Mouse (Mus musculus): Measurements from ENCODE around the gene Vapa. TPM values are rescaled to one million over a fixed set of nuclear protein-coding genes. Genes with fewer than 3 reads are reported as not detected.
"Not testable (repeated sequence)": the region's sequence is repeated elsewhere in the genome, so short reads cannot be mapped to it uniquely, and the experiment has no call there.

Vapa gene
- polyA plus RNA-seq, 1 experiment: 58.3 TPM

DNA sequence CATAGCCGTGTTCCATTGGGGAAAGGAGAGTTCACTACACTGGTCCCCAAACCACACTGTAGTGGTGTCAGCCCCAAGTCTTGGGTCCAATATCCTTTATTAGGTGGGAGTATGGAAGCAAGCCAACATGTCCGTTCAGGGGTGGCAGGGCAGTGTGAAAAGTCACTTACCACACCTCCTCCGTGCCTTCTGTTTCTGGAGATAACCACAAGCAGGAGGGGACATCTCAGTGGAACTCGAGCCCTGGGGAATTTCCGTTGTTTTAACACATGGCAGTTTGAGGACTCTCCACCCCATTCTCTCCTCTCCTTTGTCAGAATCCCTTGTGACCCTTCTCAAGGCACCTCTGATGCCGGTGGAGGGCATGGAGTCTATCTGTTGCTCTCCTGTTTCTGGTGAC lies 56.1 kb downstream of the Vapa start:
- Histone ChIP-seq H3K36me3 (ENCODE audit: control insufficient read depth, insufficient read depth) (no peaks in the 10 kb centered on the region), H3ac (ENCODE audit: control insufficient read depth, insufficient read length, low read depth) (no peak overlapping the region), H3K4me3 (ENCODE audit: insufficient read depth, poor library complexity, severe bottlenecking) (no peak overlapping the region), H3K79me3 (ENCODE audit: low read depth) (no peaks in the 10 kb centered on the region), H3K27me3 (ENCODE audit: control insufficient read depth, insufficient read depth, insufficient read length) (no peaks in the 10 kb centered on the region), H3K79me2 (ENCODE audit: control insufficient read depth, insufficient read depth) (no peaks in the 10 kb centered on the region)
- no peak for TF ChIP-seq MYOG (IDR thresholded peaks at IDR 0.05; ENCODE audit: control insufficient read depth, extremely low read depth, insufficient read length)
- TF ChIP-seq USF1 (IDR thresholded peaks at IDR 0.05; ENCODE audit: low read depth): no peak
- TF ChIP-seq FOSL1 (IDR thresholded peaks at IDR 0.05; ENCODE audit: insufficient read depth, low read length, poor library complexity, severe bottlenecking): no peak
- TF ChIP-seq MYOD1 (IDR thresholded peaks at IDR 0.05; ENCODE audit: control insufficient read depth, insufficient read length, low read depth): no peak
- TF ChIP-seq CEBPB (IDR thresholded peaks at IDR 0.05; ENCODE audit: low read depth): no peak
- TF ChIP-seq CTCF (IDR thresholded peaks at IDR 0.05; ENCODE audit: control insufficient read depth, insufficient read depth, insufficient read length): no peak
- TF ChIP-seq MAX (IDR thresholded peaks at IDR 0.05): no peak

DNA sequence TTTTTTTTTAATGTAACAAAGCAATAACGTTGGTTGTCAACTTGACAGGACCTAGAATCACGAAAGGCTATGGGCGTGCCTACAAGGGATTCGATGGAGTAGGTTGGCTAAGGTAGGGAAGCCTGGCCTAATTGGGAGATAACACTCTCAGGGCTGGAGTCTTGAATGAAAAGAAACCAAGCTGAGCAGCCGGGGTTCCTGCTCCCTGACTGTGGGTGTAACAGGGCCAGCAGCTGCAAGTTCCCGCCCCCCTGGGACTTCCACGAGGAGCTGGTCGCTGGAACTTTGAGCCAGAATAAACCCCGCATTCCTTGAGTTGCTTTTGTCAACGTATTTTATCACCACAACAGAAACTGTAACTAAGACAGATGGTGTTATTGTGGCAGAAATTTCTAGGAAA lies 56.6 kb downstream of the Vapa start:
- TF ChIP-seq MAX (IDR thresholded peaks at IDR 0.05) (no peak), MYOD1 (IDR thresholded peaks at IDR 0.05; ENCODE audit: control insufficient read depth, insufficient read length, low read depth) (peak; percentile 38)
- Histone ChIP-seq H3K79me2 (ENCODE audit: control insufficient read depth, insufficient read depth) (no peaks in the 10 kb centered on the region), H3K79me3 (ENCODE audit: low read depth) (no peaks in the 10 kb centered on the region), H3K4me3 (ENCODE audit: insufficient read depth, poor library complexity, severe bottlenecking) (no peak overlapping the region), H3ac (ENCODE audit: control insufficient read depth, insufficient read length, low read depth) (no peak overlapping the region), H3K27me3 (ENCODE audit: control insufficient read depth, insufficient read depth, insufficient read length) (no peaks in the 10 kb centered on the region), H3K36me3 (ENCODE audit: control insufficient read depth, insufficient read depth) (no peaks in the 10 kb centered on the region)

DNA sequence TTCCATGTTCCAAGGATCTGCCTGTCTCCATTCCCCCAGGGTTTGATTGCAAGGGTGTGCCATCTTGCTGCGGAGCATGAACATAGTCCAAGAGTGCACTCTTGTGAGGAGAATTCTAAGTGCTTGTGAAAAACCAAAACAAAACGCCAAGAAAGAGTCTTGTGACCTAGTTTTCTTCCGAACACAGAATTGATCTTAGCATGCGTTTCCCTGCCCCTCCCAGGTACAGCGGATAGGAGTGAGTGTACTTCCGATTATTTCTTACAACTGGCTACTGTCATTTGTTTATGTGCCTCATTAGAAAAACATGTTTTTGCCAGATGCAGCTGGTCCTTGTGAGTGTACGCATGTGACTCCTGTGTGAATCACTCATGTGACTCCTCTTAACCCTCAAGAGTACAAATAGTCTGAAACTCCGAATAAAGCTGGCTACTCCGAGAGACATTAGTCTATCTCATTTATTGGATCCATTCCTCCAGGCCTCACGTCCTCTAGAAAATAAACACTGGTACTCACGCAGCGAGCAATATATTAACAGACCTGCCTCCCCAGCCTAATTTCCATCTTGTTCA lies 60.8 kb downstream of the Vapa start:
- H3K4me3 ChIP-seq (ENCODE audit: insufficient read depth, poor library complexity, severe bottlenecking): no peak overlapping the region

DNA sequence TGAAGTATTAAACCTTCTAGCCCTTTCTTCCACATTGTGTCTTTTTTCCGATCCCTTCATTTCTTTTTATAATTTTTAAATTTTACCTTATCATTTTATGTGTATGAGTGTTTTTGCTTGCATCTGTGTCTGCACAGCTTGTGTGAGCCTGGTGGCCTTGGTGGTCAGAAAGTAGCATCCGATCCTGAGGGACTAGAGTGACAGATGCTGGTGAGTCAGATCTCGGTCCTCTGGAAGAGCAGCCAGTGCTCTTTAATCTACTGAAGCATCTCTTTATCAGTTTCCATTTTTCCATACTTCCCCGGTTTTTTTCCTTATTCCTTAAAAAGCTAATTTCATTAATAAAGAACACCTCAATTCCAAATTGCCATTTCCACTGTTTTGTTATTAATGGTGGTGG lies 63.0 kb downstream of the Vapa start:
- no peaks in the 10 kb centered on the region for H3K36me3 ChIP-seq (ENCODE audit: control insufficient read depth, insufficient read depth)
- TF ChIP-seq CTCF (IDR thresholded peaks at IDR 0.05; ENCODE audit: control insufficient read depth, insufficient read depth, insufficient read length): no peak
- no peak for TF ChIP-seq MYOD1 (IDR thresholded peaks at IDR 0.05; ENCODE audit: control insufficient read depth, insufficient read length, low read depth)
- TF ChIP-seq USF1 (IDR thresholded peaks at IDR 0.05; ENCODE audit: low read depth): no peak
- TF ChIP-seq FOSL1 (IDR thresholded peaks at IDR 0.05; ENCODE audit: insufficient read depth, low read length, poor library complexity, severe bottlenecking): no peak
- TF ChIP-seq CEBPB (IDR thresholded peaks at IDR 0.05; ENCODE audit: low read depth): no peak
- TF ChIP-seq MAX (IDR thresholded peaks at IDR 0.05): no peak
- TF ChIP-seq MYOG (IDR thresholded peaks at IDR 0.05; ENCODE audit: control insufficient read depth, extremely low read depth, insufficient read length): no peak
- H3K79me3 ChIP-seq (ENCODE audit: low read depth): no peaks in the 10 kb centered on the region
- no peaks in the 10 kb centered on the region for H3K27me3 ChIP-seq (ENCODE audit: control insufficient read depth, insufficient read depth, insufficient read length)
- no peak overlapping the region for H3ac ChIP-seq (ENCODE audit: control insufficient read depth, insufficient read length, low read depth)
- no peak overlapping the region for H3K4me3 ChIP-seq (ENCODE audit: insufficient read depth, poor library complexity, severe bottlenecking)
- no peaks in the 10 kb centered on the region for H3K79me2 ChIP-seq (ENCODE audit: control insufficient read depth, insufficient read depth)

More for the DNA sequence above, 60.8 kb downstream of the Vapa start:
- Histone ChIP-seq H3K79me2 (ENCODE audit: control insufficient read depth, insufficient read depth) (no peaks in the 10 kb centered on the region), H3ac (ENCODE audit: control insufficient read depth, insufficient read length, low read depth) (no peak overlapping the region), H3K36me3 (ENCODE audit: control insufficient read depth, insufficient read depth) (no peaks in the 10 kb centered on the region), H3K27me3 (ENCODE audit: control insufficient read depth, insufficient read depth, insufficient read length) (no peaks in the 10 kb centered on the region), H3K79me3 (ENCODE audit: low read depth) (no peaks in the 10 kb centered on the region)
- peak; percentile 52 for TF ChIP-seq USF1 (IDR thresholded peaks at IDR 0.05; ENCODE audit: low read depth)
- TF ChIP-seq CEBPB (IDR thresholded peaks at IDR 0.05; ENCODE audit: low read depth): no peak

DNA sequence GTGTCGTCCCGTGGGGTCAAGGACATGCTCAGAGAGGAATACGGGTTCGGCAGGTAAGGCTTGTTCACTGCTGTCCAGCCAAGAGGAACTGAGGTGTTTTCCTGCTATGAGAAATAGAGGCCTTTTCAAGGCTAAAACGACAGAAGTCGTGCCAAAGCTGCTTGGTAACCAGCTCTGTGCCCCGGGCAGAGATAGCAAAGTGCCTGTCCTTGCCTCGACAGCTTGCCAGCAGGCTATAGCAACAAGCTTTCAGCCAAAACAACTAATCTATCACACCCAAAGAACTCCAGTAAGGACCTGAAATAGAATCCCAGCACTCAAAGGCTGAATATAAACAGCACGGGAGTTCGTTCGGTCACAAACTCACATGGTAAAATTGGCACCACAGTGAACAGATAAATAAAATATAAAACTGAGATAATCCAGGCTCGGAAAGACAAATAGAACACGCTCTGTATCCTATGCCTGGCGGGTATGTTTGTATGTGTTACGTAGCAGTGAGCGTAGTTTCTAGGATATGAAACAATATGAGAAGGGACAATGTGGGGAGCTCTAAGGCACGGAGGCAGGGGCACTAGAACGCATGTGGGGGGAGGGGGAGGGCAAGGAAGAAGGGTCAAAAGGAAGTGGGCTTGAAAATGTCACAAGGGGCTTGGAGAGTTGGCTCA lies 64.5 kb downstream of the Vapa start:
- H3K36me3 ChIP-seq (ENCODE audit: control insufficient read depth, insufficient read depth): no peaks in the 10 kb centered on the region
- no peaks in the 10 kb centered on the region for H3K79me2 ChIP-seq (ENCODE audit: control insufficient read depth, insufficient read depth)
- H3ac ChIP-seq (ENCODE audit: control insufficient read depth, insufficient read length, low read depth): no peak overlapping the region
- H3K27me3 ChIP-seq (ENCODE audit: control insufficient read depth, insufficient read depth, insufficient read length): no peaks in the 10 kb centered on the region
- TF ChIP-seq MYOD1 (IDR thresholded peaks at IDR 0.05; ENCODE audit: control insufficient read depth, insufficient read length, low read depth) (no peak), CEBPB (IDR thresholded peaks at IDR 0.05; ENCODE audit: low read depth) (no peak), MYOG (IDR thresholded peaks at IDR 0.05; ENCODE audit: control insufficient read depth, extremely low read depth, insufficient read length) (no peak), MAX (IDR thresholded peaks at IDR 0.05) (no peak), CTCF (IDR thresholded peaks at IDR 0.05; ENCODE audit: control insufficient read depth, insufficient read depth, insufficient read length) (no peak)
- no peaks in the 10 kb centered on the region for H3K79me3 ChIP-seq (ENCODE audit: low read depth)
- no peak overlapping the region for H3K4me3 ChIP-seq (ENCODE audit: insufficient read depth, poor library complexity, severe bottlenecking)

DNA sequence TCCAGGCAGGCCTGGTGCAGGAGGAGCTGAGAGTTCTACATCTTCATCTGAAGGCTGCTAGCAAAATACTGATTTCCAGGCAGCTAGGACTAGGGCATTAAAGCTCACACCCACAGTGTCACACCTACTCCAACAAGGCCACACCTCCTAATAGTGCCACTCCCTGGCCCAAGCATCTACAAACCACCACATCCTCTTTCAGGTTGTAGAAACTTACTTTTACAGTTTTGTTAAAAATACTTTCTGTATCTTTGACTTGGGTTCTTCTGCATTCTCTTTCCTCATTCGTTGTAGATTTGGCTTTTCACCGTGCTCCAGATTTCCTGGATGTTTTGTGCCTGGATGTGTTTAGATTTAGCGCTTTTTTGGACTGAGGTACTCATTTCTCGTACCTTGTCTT lies 67.1 kb downstream of the Vapa start:
- not testable (repeated sequence) for H3K36me3 ChIP-seq (ENCODE audit: control insufficient read depth, insufficient read depth); H3K79me2 ChIP-seq (ENCODE audit: control insufficient read depth, insufficient read depth); H3K27me3 ChIP-seq (ENCODE audit: control insufficient read depth, insufficient read depth, insufficient read length); H3K79me3 ChIP-seq (ENCODE audit: low read depth); H3K4me3 ChIP-seq (ENCODE audit: insufficient read depth, poor library complexity, severe bottlenecking); H3ac ChIP-seq (ENCODE audit: control insufficient read depth, insufficient read length, low read depth)
